Comparison of ENCODE assay signal across 8 mouse cellular contexts in the genomic region with DNA sequence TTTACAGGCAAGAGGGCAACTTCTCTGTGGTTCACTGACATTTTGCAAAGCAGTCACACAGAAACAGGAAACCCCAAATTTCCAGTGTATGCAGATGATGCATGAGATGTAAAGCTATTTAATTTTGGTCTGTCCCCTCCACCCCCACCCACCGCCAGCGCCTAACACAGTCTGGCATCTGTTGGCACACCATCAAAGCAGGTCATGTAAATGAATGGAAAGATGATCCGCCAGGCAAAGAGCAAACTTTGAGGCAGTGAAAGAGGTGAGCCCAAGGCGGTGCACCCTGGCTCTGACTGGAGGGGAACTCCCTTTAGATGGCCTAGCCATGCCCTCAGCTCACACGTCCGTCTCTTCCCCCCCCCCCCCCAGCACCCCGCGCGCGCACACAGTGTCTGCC. TPM values are rescaled to one million over a fixed set of nuclear protein-coding genes. Genes with fewer than 3 reads are reported as not detected.
DNase-seq lines count a peak whose midpoint lies in the region; ATAC-seq and TF ChIP-seq lines count a peak whose summit lies in the region.

No protein-coding gene starts in this region.

- peaks cover 16% of the 10 kb centered on the region for H3K4me1 ChIP-seq in lung, embryonic 15.5 days
- H3K4me1 ChIP-seq in forebrain, embryonic 14.5 days (ENCODE audit: control insufficient read depth, insufficient read depth, low read length): peaks cover 14% of the 10 kb centered on the region
- H3K4me1 ChIP-seq in liver, embryonic 14.5 days (replicated peaks; ENCODE audit: control insufficient read depth in 2 of 2, insufficient read depth in 2 of 2, low read length in 1 of 2): no peaks in the 10 kb centered on the region
- H3K4me1 ChIP-seq in stomach, postnatal 0 days (replicated peaks; ENCODE audit: control insufficient read depth, insufficient read depth): no peaks in the 10 kb centered on the region

- peak overlapping the region; percentile 82 for H3K4me2 ChIP-seq in lung, embryonic 15.5 days
- H3K4me2 ChIP-seq in forebrain, embryonic 14.5 days (ENCODE audit: low read length): peak overlapping the region; percentile 67
- H3K4me2 ChIP-seq in liver, embryonic 14.5 days (ENCODE audit: low read depth): peak overlapping the region; percentile 48
- H3K4me2 ChIP-seq in stomach, postnatal 0 days (replicated peaks; ENCODE audit: low read depth): peak overlapping the region; percentile 70

- no peak for TF ChIP-seq EP300 in liver, embryonic 14.5 days (IDR thresholded peaks at IDR 0.05; ENCODE audit: low read depth)
- TF ChIP-seq EP300 in stomach, postnatal 0 days (optimal IDR thresholded peaks at IDR 0.05): no peak

- TF ChIP-seq CTCF in liver, embryonic 14.5 days (IDR thresholded peaks at IDR 0.05; ENCODE audit: low read depth): no peak
- TF ChIP-seq CTCF in stomach, postnatal 0 days (IDR thresholded peaks at IDR 0.05; ENCODE audit: low read depth): no peak

- H3K36me3 ChIP-seq in lung, embryonic 15.5 days: no peaks in the 10 kb centered on the region
- no peaks in the 10 kb centered on the region for H3K36me3 ChIP-seq in forebrain, embryonic 14.5 days (ENCODE audit: control insufficient read depth, insufficient read depth, low read length)
- no peaks in the 10 kb centered on the region for H3K36me3 ChIP-seq in liver, embryonic 14.5 days (replicated peaks; ENCODE audit: control insufficient read depth, insufficient read depth, low read depth)
- no peaks in the 10 kb centered on the region for H3K36me3 ChIP-seq in stomach, postnatal 0 days (ENCODE audit: control insufficient read depth, insufficient read depth, low read length)

- 0 out of 2 replicates have a peak, but pooled peaks have one; percentile 27 for ATAC-seq in lung, embryonic 15.5 days (ENCODE audit: borderline replicate concordance, extremely low read depth, low FRiP score, low TSS enrichment)
- ATAC-seq in forebrain, embryonic 14.5 days: no peak
- no peak for ATAC-seq in liver, embryonic 14.5 days (ENCODE audit: insufficient read depth)
- ATAC-seq in stomach, postnatal 0 days (ENCODE audit: low FRiP score, low TSS enrichment): peak; percentile 29; the same call in 1 of the 2 replicates

- no peak for DNase-seq in lung, postnatal 10 days
- no peak for DNase-seq in forebrain, embryonic 14.5 days (ENCODE audit: low spot score)
- no peak for DNase-seq in liver, embryonic 14.5 days (ENCODE audit: low read depth in 3 of 3, low spot score in 3 of 3)
- DNase-seq in stomach, postnatal 0 days (ENCODE audit: low spot score): no peak
- DNase-seq in spleen, postnatal 10 days (ENCODE audit: low spot score in 2 of 2): no peak
- DNase-seq in testis, postnatal 10 days (ENCODE audit: low spot score): no peak
- no peak for DNase-seq in left cerebral cortex, postnatal 25 days (ENCODE audit: low spot score in 2 of 2)

- no peak overlapping the region for H3K27ac ChIP-seq in lung, embryonic 15.5 days
- no peak overlapping the region for H3K27ac ChIP-seq in forebrain, embryonic 14.5 days (ENCODE audit: low read depth, low read length)
- H3K27ac ChIP-seq in liver, embryonic 14.5 days: no peak overlapping the region
- no peak overlapping the region for H3K27ac ChIP-seq in stomach, postnatal 0 days (replicated peaks)

- no peaks in the 10 kb centered on the region for H3K9me3 ChIP-seq in lung, embryonic 15.5 days
- 0 out of 2 replicates have a peak, but pooled peaks cover 3% of the 10 kb centered on the region for H3K9me3 ChIP-seq in forebrain, embryonic 14.5 days (replicated peaks; ENCODE audit: control insufficient read depth, low read length)
- no peaks in the 10 kb centered on the region for H3K9me3 ChIP-seq in liver, embryonic 14.5 days (ENCODE audit: control insufficient read depth, low read length)
- no peaks in the 10 kb centered on the region for H3K9me3 ChIP-seq in stomach, postnatal 0 days (ENCODE audit: control insufficient read depth, low read length)

- peak overlapping the region; percentile 42 for H3K4me3 ChIP-seq in lung, embryonic 15.5 days
- peak overlapping the region; percentile 40 for H3K4me3 ChIP-seq in forebrain, embryonic 14.5 days (ENCODE audit: low read depth, low read length)
- peak overlapping the region in 1 of 2 experiments; percentile 30; a peak in 1 of 4 replicates for H3K4me3 ChIP-seq in liver, embryonic 14.5 days (ENCODE audit: insufficient read depth in 1 of 2, low read depth in 2 of 2, low read length in 2 of 2)
- peak overlapping the region; percentile 44 for H3K4me3 ChIP-seq in stomach, postnatal 0 days (ENCODE audit: low read depth, low read length)

- 3% methylated on average over 8 of the region's 10 CpGs for WGBS in lung, embryonic 15.5 days
- 3% methylated on average over 5 of the region's 10 CpGs for WGBS in forebrain, embryonic 14.5 days
- 10% methylated on average over 10 of the region's 10 CpGs for WGBS in liver, embryonic 14.5 days (ENCODE audit: insufficient replicate concordance)
- WGBS in stomach, postnatal 0 days: 5% methylated on average over 9 of the region's 10 CpGs

- H3K27me3 ChIP-seq in lung, embryonic 15.5 days: peaks cover 62% of the 10 kb centered on the region
- H3K27me3 ChIP-seq in forebrain, embryonic 14.5 days (replicated peaks; ENCODE audit: control insufficient read depth, insufficient read depth, low read length): peaks cover 56% of the 10 kb centered on the region
- peaks cover 41% of the 10 kb centered on the region for H3K27me3 ChIP-seq in liver, embryonic 14.5 days (ENCODE audit: control insufficient read depth, insufficient read depth, low read length)
- peaks cover 10% of the 10 kb centered on the region; the same call in 1 of the 2 replicates for H3K27me3 ChIP-seq in stomach, postnatal 0 days (ENCODE audit: control insufficient read depth, insufficient read depth, low read length)

- H3K9ac ChIP-seq in lung, embryonic 15.5 days: 0 out of 2 replicates have a peak overlapping the region, but pooled peaks have one; percentile 22
- peak overlapping the region; percentile 52; the same call in 1 of the 2 replicates for H3K9ac ChIP-seq in forebrain, embryonic 14.5 days (ENCODE audit: low read length)
- no peak overlapping the region for H3K9ac ChIP-seq in liver, embryonic 14.5 days (replicated peaks)
- no peak overlapping the region for H3K9ac ChIP-seq in stomach, postnatal 0 days (ENCODE audit: low read length)

- intact Hi-C loops in left cerebral cortex, postnatal 25 days (cut with DNase I): no loop called here

RNA-seq across cellular contexts. Expression of gene Gsx2, which starts 8.7 kb away (rescaled TPM):
- polyA plus RNA-seq in lung, embryonic 15.5 days (2015; fragmentation: Nextera tagmentation; extraction: Ambion mirVana): not detected in 2 replicates
- polyA plus RNA-seq in forebrain, embryonic 14.5 days (2014; fragmentation: Nextera tagmentation; extraction: Ambion mirVana): 5.6 and 7.4 TPM in 2 replicates
- not detected in 2 replicates for polyA plus RNA-seq in liver, embryonic 14.5 days (2012; rRNA removed)
- polyA plus RNA-seq in liver, embryonic 14.5 days (2014; fragmentation: Nextera tagmentation; extraction: Ambion mirVana): not detected in 2 replicates
- polyA plus RNA-seq in stomach, postnatal 0 days (2015; fragmentation: Nextera tagmentation; extraction: Ambion mirVana): not detected in 2 replicates
- not detected for total RNA-seq in left cerebral cortex, postnatal 25 days (2021)

RNA-seq across cellular contexts. Expression of gene Chic2, which starts 22.1 kb away (rescaled TPM):
- 36.0 and 36.1 TPM in 2 replicates for polyA plus RNA-seq in lung, embryonic 15.5 days (2015; fragmentation: Nextera tagmentation; extraction: Ambion mirVana)
- 40.6 and 48.0 TPM in 2 replicates for polyA plus RNA-seq in forebrain, embryonic 14.5 days (2014; fragmentation: Nextera tagmentation; extraction: Ambion mirVana)
- polyA plus RNA-seq in liver, embryonic 14.5 days (2012; rRNA removed): 4.5 and 10.5 TPM in 2 replicates
- 19.3 and 24.9 TPM in 2 replicates for polyA plus RNA-seq in liver, embryonic 14.5 days (2014; fragmentation: Nextera tagmentation; extraction: Ambion mirVana)
- polyA plus RNA-seq in stomach, postnatal 0 days (2015; fragmentation: Nextera tagmentation; extraction: Ambion mirVana): 42.2 and 43.2 TPM in 2 replicates
- total RNA-seq in left cerebral cortex, postnatal 25 days (2021): 10 to 100 TPM; 17.7 to 20.6 TPM

Comparison
In these comparisons a context has a peak if more than half of its experiments do, and no peak if none do; other contexts are left out.
1. ATAC-seq: peak in lung, embryonic 15.5 days (single experiment) and stomach, postnatal 0 days (single experiment); none in forebrain, embryonic 14.5 days (single experiment) and liver, embryonic 14.5 days (single experiment).
2. H3K9ac ChIP-seq: peak in lung, embryonic 15.5 days (single experiment) and forebrain, embryonic 14.5 days (single experiment); none in liver, embryonic 14.5 days (single experiment) and stomach, postnatal 0 days (single experiment).
3. Peak in every context shown above with its lines, with median percentiles within 50 percentile points of each other: H3K4me2 ChIP-seq.